Mouse (Mus musculus): ENCODE data around the gene Fancb.

Gene Fancb

DNA sequence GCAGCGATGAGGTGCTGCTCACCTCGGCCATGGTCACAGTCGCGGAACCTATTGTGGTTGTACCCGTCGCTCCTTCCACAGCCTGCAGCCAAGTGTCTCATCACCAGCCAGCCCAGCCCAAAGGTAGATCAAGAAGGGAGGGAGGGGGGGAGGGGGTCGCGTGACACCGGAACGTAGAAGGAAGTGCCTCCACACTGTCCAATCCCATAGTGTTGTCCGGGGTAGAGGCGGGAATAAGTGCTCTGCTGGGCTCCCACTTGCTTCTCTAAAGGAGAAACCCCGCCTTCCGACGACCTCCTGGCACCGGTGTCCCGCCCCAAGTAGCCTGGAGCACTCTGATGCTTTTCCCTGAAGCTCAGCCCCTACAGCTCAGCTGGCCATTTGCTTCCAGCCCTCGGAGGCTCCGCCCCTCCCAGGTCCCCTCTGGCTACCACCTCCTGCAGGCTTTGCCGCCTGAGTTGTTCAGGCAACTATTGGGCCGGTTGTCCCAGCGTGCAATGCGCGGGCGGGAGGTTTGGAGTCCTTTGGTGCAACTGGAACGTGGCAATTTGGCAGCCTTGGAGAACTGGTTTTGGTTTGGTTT, at the start of gene Fancb, which contains the start of gene Mospd2:
Fancb (plus strand) TSS at position 400 of the 583 bp plus-strand sequence.
Mospd2 (minus strand) TSS at position 183 of the 583 bp plus-strand sequence.
- peak; percentile 97 for DNase-seq

DNA sequence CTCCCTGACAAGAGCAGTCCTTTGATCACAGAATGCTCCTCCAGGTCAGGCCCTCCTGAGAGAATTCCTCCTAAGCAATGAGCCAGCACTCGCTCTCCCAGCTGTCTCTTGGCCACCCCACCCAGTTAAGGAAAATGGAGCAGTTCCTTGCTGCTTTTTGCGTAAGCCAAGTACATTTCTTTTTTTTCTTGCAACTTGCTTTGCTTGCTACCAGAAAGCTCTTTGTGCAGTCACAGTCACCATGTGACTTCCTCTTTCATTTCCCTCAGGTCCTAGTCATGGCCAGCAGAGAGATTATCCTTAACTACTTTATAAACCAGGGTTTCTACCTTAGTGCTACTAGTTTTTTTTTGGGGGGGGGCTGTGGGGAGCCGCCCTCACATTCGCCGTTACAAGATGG, 38.9 kb upstream of the Fancb start:
- DNase-seq = no peak

DNA sequence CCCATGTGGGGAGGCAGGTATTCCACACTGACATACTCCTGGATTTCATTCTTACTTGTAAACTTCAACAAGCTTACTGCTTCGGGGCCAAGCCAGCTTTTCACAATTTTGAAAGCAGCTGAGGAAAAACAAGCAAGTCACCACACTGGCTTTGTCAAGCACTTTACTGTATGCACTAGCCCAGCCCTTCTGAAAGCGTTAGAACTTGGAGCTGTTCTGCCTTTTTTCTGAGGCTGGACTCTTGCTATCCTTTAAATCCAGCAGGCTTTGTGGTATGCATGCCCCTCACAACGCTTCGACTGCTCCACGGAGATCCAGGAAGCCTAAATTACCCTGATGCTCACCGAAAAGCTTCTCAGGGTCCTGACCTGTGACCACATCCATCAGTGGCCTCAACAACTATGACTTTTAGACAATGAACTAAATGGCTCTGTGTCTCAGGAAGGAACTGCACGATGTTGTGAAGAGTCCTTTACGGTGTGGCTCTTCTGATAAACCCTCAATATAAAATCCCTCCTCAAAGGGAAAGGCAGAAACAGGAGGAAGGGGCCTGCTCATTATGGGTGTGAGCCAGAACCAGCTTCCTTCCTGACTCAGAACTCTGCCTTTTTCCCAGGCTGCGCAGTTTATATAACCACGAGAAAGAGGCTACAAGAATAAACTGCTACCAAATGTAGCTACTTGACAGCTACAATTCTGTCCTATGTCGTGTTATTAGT, 28.4 kb upstream of the Fancb start:
- DNase-seq = peak; percentile 21

DNA sequence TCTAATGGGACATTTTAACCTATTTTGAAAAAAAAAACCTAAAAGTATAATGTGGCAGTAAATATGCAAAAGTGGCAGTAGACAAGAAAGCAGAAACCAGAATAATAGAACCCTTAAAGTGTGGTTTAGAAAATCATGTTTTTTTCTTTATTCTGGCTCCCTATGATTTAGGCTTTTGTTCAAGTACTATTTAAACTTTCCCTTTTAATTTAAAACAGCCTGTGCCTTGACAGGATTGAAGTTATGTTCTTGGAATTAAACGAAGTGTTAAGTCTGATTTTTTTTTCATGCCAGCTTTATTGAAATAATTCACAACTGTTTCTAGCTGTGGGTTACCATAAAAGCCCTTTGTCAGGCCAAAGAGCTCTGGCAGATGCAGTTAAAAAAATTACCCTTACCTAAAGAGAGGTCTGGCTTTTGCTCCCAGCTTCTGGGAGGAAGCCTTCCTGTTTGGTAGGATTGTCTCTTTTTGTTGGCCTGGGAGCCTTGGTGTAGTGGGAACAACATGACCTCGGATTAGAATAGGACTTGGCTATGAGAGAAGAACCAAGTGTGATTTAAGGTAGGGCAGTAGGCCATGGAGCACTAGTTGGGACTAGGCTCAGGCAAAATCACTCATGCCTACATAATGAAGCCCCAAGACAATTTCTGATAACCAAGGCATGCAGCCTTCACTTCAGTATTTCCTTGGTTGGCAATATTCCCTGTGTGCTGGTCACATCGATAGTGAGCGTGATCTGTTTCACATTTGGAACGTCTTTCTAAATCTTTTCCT, 27.6 kb upstream of the Fancb start:
- DNase-seq = no peak

DNA sequence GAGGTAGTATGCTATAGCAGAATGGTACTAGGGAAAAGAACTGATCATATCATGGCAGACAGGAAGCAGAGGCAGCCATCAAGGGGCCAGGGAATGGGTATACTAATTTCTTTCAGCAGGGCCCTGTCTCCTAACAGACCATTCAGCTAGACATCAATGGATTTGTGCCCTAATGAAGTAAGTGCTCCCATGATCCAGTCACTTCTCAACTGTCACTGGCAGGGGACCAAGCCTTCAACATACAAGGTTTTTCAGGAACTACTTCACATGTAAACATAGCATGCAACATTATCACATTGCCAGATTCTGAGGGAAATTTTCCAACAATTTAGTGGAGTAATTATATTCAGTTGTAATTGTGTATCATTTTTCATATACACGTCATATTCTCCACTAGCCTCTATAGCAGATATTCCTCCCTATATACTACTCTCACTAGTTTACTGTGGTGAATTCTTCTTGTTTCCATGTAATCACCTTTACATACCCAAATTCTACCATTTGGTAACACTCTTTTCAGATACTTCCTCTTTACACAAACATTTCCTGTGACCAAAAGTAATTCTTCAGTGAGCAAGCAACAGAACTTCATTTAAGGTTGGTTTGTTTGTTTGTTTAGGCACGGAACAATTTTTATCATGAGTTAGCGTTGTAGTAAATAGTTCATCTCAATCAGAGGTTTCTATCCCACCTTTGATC, 14.5 kb upstream of the Fancb start:
- DNase-seq = no peak

DNA sequence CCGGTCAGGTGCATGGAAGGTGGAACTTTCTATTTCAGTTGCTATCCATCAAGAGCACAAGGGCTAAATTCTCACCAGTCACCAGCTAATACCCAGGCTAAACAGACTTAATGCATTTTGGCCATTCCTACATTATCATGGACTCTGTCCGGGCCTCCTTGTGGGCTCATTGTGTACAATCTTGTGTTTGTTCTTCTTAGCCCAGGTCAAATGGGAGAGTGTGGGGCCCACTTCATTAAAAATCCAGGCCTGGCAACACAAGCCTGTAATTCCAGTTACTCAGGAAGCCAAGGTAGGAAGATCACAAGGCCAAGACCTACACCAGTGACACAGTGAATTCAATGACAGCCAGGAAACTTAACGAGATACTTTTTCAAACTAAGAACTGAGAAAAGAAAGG, 9.2 kb upstream of the Fancb start:
- DNase-seq = no peak

DNA sequence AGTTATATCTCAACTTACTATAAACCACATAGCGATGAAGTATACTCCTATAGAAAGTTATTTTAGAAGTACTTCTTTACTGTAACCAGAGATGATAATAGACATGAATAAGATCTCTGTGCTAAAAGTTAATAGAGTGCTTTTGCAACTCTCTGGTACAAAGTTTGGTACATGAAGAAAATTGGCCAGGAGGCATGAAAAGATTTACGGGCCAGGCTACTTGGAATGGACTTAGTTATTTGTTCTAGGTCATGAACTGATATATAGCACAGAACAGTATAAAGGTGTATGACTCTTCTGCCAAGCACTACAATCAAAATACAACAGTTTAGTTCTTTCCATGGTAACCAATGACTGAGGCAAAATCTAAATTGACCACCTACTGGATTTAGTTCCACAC, 1.5 kb upstream of the Fancb start:
- no peak for DNase-seq

DNA sequence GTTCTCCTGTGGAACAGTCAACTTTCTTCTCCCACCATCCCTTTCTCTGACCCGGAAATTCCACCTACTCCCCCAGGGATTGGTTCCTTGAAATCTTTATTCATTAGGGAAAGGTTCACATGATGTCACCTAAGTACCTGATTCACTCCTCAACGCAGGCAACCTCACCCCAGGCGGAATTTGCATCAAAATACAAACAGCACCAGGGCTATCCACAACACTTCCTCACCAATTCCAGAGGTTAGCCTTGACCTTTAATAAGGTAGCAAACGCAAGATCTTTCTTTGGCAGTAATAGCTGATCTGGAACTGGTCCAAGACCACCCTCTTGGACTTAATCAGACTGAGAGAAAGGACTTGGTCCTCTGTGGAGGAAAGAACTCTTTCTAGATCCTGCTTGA, 22.7 kb downstream of the Fancb start:
- DNase-seq = no peak

DNA sequence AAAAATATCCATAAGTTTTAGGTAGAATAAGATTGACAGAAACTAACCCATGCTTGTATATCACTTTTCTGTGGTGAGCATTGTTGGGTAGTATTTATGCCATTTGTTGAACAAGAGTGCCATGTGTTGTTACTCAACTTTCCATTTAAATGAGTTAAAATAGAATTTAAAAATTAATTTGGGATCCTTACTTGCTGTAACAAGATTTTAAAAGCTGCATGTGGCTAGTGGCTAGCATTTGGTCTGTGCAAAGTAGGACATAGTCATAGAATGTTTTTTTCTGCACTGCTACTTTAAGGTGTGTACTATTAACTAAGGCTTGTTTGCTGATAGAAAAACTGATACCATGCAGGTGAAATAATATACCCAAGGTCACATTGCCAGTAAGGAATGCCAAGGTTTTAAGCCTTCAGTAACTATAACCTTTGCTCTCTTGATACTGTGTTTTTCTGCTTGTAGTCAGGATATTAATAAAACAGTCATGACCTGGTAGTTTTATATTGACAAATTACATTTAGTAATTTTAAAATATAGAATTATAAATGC, 24.5 kb downstream of the Fancb start, which contains the start of gene Gm17604:
Gm17604 (minus strand) TSS at position 51 of the 546 bp plus-strand sequence.
- no peak for DNase-seq

Data from kidney, adult 11 months (tissue).